Mouse (Mus musculus) limb, embryonic 14.5 days (tissue): Measurements from ENCODE around the gene Dnajc8. TPM values are rescaled to one million over a fixed set of nuclear protein-coding genes. Genes with fewer than 3 reads are reported as not detected.
A peak's percentile ranks its signal among the peaks of the same experiment; 100 is the strongest.

Source experiments
- ATAC-seq: fragments of 200-750 bp; cut with Nextera tagmentation; 2 replicates; pipeline ENCODE4 v1.8.0; 2017; ENCODE audit warnings: low read depth, moderate number of reproducible peaks, moderate TSS enrichment; ENCODE audit not compliant: low FRiP score
- DNase-seq: peaks from one replicate; pipeline ENCODE4 v3.0.0-alpha.2; 2015; ENCODE audit warnings: low spot score
- H3K27ac ChIP-seq: fragments of 300-500 bp; sonication (generic); replicated peaks from 2 replicates; pipeline ENCODE4 v1.5.1; 2014; ENCODE audit warnings: low read depth, mild to moderate bottlenecking, low read length, moderate library complexity, mixed read lengths
- H3K27me3 ChIP-seq: fragments of 300-500 bp; sonication (generic); 2 replicates; pipeline ENCODE4 v1.6.1; 2014; ENCODE audit warnings: low read length, mixed read lengths; ENCODE audit not compliant: control insufficient read depth, insufficient read depth
- H3K36me3 ChIP-seq: fragments of 300-500 bp; sonication (generic); 2 replicates; pipeline ENCODE4 v1.6.1; 2014; ENCODE audit warnings: mild to moderate bottlenecking, low read length, moderate library complexity, mixed read lengths; ENCODE audit not compliant: control insufficient read depth, insufficient read depth
- H3K4me1 ChIP-seq: fragments of 300-500 bp; sonication (generic); 2 replicates; pipeline ENCODE4 v1.6.1; 2014; ENCODE audit warnings: antibody characterized with exemption, low read length, mixed read lengths; ENCODE audit not compliant: control insufficient read depth, insufficient read depth
- H3K4me2 ChIP-seq: fragments of 300-500 bp; sonication (generic); replicated peaks from 2 replicates; pipeline ENCODE4 v1.6.1; 2014; ENCODE audit warnings: low read depth, mild to moderate bottlenecking, low read length, moderate library complexity; ENCODE audit not compliant: severe bottlenecking
- H3K4me3 ChIP-seq: fragments of 300-500 bp; sonication (generic); replicated peaks from 2 replicates; pipeline ENCODE4 v1.5.1; 2014; ENCODE audit warnings: low read length
- H3K9ac ChIP-seq: fragments of 300-500 bp; sonication (generic); 2 replicates; pipeline ENCODE4 v1.6.1; 2014; ENCODE audit warnings: mild to moderate bottlenecking, low read depth, low read length, moderate library complexity; ENCODE audit not compliant: severe bottlenecking
- H3K9me3 ChIP-seq: fragments of 300-500 bp; sonication (generic); 2 replicates; pipeline ENCODE4 v1.6.1; 2016; ENCODE audit warnings: low read length; ENCODE audit not compliant: control insufficient read depth
- POLR2A ChIP-seq: fragments of 200-500 bp; IDR thresholded peaks from 2 replicates; pipeline ENCODE4 v1.8.0; 2012; ENCODE audit warnings: inconsistent platforms, mild to moderate bottlenecking, moderate library complexity, borderline replicate concordance; ENCODE audit not compliant: insufficient read depth, insufficient read length; ENCODE audit errors: extremely low read depth
- WGBS: fragments of 180-500 bp; shearing (Covaris S2); extraction: QIAGEN DNeasy Blood & Tissue Kit; methylation state at CpG from one replicate; pipeline ENCODE4 v1.1.7; 2014; 5-methylcytosine and 5-hydroxymethylcytosine counted together
- polyA plus RNA-seq, 2 experiments: library from polyadenylated mRNA; depleted of rRNA in 1 of 2; stranded (reverse) in 1 of 2; unstranded in 1 of 2; fragments of >200 nt; fragmentation: Nextera tagmentation in 1 of 2; extraction: Ambion mirVana in 1 of 2; gene quantifications; 2 replicates each; pipeline versions ENCODE4 v1.2.1 to v1.2.3; 2012 to 2014

The Dnajc8 gene
- polyA plus RNA-seq, 2 experiments: 114 to 144 TPM

DNA sequence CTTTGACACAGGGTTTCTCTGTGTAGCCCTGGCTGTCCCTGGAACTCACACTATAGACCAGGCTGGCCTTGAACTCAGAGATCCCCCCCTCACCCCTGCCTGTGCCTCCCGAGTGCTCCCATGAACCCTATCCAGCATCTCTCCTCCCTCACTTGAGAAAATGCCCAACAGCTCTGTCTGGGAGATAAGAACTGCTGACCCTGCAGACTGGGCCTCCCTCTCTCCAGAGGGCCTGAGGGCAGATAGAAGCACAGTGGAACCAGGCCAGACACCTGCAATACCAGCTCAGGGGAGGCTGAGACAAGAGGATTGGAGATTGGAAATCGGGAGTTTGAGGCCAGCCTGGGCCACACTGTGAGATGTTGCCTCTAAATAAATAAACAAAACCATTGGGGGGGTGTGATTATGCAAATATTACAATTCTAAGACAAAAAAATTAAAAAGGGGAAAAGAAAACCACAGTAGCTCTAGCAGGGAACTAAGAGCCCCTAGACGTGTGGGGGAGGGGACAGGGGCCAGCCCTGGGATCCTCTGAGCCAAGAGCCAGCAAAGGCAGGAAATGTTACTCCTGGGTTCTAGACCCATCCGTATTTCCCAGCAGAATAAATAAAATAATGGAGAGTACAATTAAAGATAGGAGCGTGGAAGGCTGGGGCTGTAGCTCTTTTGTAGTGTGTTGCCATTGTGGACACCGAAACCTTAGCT, 30.2 kb upstream of the Dnajc8 start:
- Histone ChIP-seq H3K4me1 (no peaks in the 10 kb centered on the region), H3K27ac (no peak overlapping the region), H3K27me3 (no peaks in the 10 kb centered on the region), H3K9ac (no peak overlapping the region), H3K36me3 (peaks cover 8% of the 10 kb centered on the region; the same call in 1 of the 2 replicates), H3K4me3 (no peak overlapping the region), H3K4me2 (no peak overlapping the region), H3K9me3 (no peaks in the 10 kb centered on the region)
- WGBS: 69% methylated on average over 6 of the region's 6 CpGs
- no peak for TF ChIP-seq POLR2A
- DNase-seq (no peak), ATAC-seq (no peak)

DNA sequence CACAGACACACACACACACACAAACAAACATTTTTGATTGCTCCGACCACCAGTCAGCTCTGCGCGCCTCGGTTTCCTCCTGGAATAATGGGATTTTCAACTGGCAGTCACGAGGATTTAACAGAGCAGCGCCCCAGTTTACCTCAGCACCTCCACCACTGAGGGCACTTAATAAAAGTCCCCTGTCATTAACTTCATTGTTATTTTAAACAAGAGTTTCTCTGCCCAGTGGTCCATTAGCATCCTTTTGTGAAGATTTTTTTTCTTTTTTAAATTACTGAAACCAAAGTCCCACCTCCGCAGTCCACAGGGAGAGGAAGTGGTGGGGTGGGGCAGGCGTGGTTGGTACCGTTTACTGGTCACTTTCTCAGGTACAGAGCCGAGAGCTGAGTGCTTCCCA, 29.6 kb upstream of the Dnajc8 start:
- Histone ChIP-seq H3K27ac (no peak overlapping the region), H3K27me3 (no peaks in the 10 kb centered on the region), H3K4me3 (no peak overlapping the region), H3K4me1 (no peaks in the 10 kb centered on the region; the same call in 1 of the 2 replicates), H3K4me2 (no peak overlapping the region), H3K9ac (no peak overlapping the region), H3K36me3 (peaks cover 4% of the 10 kb centered on the region; the same call in 1 of the 2 replicates), H3K9me3 (no peaks in the 10 kb centered on the region)
- no peak for TF ChIP-seq POLR2A
- ATAC-seq (no peak), DNase-seq (no peak)
- 44% methylated on average over 10 of the region's 10 CpGs for WGBS

DNA sequence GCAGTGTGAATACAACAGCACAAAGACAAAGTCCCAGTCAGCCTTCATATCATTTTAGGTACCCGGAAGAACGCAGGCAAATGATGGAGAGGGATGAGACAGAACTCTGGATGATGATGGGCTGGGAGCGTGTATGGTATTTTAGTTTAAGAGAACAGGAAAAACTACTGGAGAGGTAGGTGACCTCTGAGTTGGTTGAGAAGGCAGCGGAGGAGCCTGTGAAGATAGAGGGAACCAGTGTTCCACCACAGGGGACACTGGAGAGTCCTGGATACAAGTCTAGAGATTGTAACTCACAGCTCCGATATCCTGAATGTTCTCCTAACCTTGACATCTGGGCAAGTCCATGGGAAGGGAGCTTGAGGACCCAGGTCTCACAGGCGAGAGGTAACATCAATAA, 29.1 kb upstream of the Dnajc8 start:
- ATAC-seq: no peak
- Histone ChIP-seq H3K36me3 (no peaks in the 10 kb centered on the region), H3K4me1 (no peaks in the 10 kb centered on the region; the same call in 1 of the 2 replicates), H3K9me3 (no peaks in the 10 kb centered on the region), H3K4me2 (no peak overlapping the region), H3K4me3 (no peak overlapping the region), H3K27ac (no peak overlapping the region), H3K9ac (no peak overlapping the region), H3K27me3 (no peaks in the 10 kb centered on the region)
- WGBS: 75% methylated on average over 6 of the region's 6 CpGs
- no peak for DNase-seq
- TF ChIP-seq POLR2A: no peak

DNA sequence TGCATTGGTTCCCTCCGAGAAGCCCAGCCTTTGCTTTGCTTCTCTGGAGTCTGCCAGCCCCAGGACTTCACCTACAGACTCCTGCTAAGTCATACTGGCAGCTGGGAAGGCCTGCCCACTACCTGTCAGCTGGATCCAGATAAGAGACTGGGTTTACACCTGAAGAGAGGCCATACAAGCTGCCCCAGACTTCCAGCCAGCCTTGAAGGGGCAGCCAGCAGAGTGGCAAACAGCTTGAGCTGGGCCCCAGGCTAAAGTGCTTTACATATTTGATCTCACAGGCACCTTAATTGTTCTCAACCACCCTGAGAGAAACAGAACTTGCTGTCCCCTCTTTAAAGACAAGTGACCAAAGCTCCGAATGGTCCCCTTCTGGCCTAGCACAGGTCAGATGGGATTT, 28.1 kb upstream of the Dnajc8 start:
- WGBS: 40% methylated on average over 2 of the region's 2 CpGs
- no peak for DNase-seq
- no peak overlapping the region for H3K4me3 ChIP-seq
- no peak overlapping the region; the same call in 1 of the 2 replicates for H3K9ac ChIP-seq
- no peak for TF ChIP-seq POLR2A
- H3K4me2 ChIP-seq: no peak overlapping the region
- ATAC-seq: no peak
- H3K36me3 ChIP-seq: no peaks in the 10 kb centered on the region
- no peaks in the 10 kb centered on the region for H3K27me3 ChIP-seq
- H3K4me1 ChIP-seq: no peaks in the 10 kb centered on the region; the same call in 1 of the 2 replicates
- H3K9me3 ChIP-seq: no peaks in the 10 kb centered on the region
- H3K27ac ChIP-seq: no peak overlapping the region

DNA sequence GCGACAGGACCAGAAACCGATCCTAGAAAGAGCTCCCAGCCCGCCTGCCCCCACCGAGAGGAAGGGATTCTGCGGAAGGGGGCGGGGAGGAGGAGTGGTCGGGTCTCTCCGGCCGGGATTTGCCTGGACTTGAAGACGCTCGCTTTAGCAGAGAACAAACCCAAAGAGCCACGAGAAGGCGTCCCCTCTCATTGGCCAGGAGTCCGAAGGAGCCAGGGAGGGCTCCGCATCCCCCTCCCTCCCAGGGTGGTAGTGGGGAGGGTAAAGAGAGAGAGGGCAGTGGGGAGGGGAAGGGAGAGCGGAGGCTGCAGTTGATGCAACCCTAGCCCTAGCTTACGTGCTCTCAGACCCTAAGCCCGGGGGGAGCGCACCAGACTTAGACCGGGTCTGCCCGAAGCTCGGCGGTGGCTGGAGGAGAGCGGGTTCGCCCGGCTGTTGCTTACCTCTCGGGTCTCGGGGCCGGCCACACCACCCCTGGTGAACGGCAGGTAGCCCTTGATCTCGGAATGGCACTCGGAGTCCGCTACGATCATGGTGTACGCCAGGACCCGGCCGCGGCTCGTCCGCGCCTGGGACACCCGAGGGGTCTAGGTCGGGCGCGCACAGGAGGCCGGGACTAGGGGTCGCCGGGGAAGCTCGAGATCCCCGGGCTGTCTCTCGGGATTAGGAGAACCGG, 25.6 kb upstream of the Dnajc8 start:
- WGBS: under 1% methylated on average over 52 of the region's 52 CpGs
- Histone ChIP-seq H3K4me2 (peak overlapping the region; percentile 89), H3K9ac (peak overlapping the region; percentile 62), H3K27me3 (no peaks in the 10 kb centered on the region), H3K4me1 (no peaks in the 10 kb centered on the region; the same call in 1 of the 2 replicates), H3K4me3 (peak overlapping the region; percentile 87), H3K9me3 (no peaks in the 10 kb centered on the region), H3K36me3 (no peaks in the 10 kb centered on the region), H3K27ac (peak overlapping the region; percentile 44)
- peak; percentile 86 for DNase-seq
- TF ChIP-seq POLR2A: no peak
- ATAC-seq: peak; percentile 73
